Mouse (Mus musculus): Measurements from ENCODE around the gene Dph2. TPM values are rescaled to one million over a fixed set of nuclear protein-coding genes. Genes with fewer than 3 reads are reported as not detected.

Dph2 gene
- polyA plus RNA-seq, 1 experiment, result 8.0 TPM

- Histone ChIP-seq H3K9ac (ENCODE audit: low read depth, poor library complexity, severe bottlenecking) (no peak overlapping the region), H3K27ac (ENCODE audit: insufficient read depth, low read length) (no peak overlapping the region), H3K27me3 (ENCODE audit: control insufficient read depth, insufficient read depth, low read length, poor library complexity, severe bottlenecking) (no peaks in the 10 kb centered on the region), H3K4me3 (ENCODE audit: low read depth, low read length) (no peak overlapping the region), H3K36me3 (ENCODE audit: control insufficient read depth, insufficient read depth, low read length, poor library complexity, severe bottlenecking) (no peaks in the 10 kb centered on the region; the same call in 1 of the 2 replicates), H3K4me1 (ENCODE audit: control insufficient read depth, insufficient read depth, low read length) (peaks cover 2% of the 10 kb centered on the region), H3K9me3 (replicated peaks; ENCODE audit: control insufficient read depth, insufficient read depth, low read length, poor library complexity, severe bottlenecking) (no peaks in the 10 kb centered on the region)
- TF ChIP-seq POLR2A (IDR thresholded peaks at IDR 0.05; ENCODE audit: insufficient read depth, low read length), result no peak
- TF ChIP-seq CTCF (IDR thresholded peaks at IDR 0.05; ENCODE audit: low read depth, low read length), result no peak
- no peak for TF ChIP-seq EP300 (IDR thresholded peaks at IDR 0.05; ENCODE audit: insufficient read depth, low read depth, low read length)
Measured at GRCm38 (mm10) chr4:117908834-117909453, 17.1 kb upstream of the Dph2 start.

- Histone ChIP-seq H3K9me3 (replicated peaks; ENCODE audit: control insufficient read depth, insufficient read depth, low read length, poor library complexity, severe bottlenecking) (no peaks in the 10 kb centered on the region), H3K9ac (ENCODE audit: low read depth, poor library complexity, severe bottlenecking) (no peak overlapping the region), H3K4me1 (ENCODE audit: control insufficient read depth, insufficient read depth, low read length) (no peaks in the 10 kb centered on the region), H3K27ac (ENCODE audit: insufficient read depth, low read length) (no peak overlapping the region), H3K36me3 (ENCODE audit: control insufficient read depth, insufficient read depth, low read length, poor library complexity, severe bottlenecking) (peaks cover 8% of the 10 kb centered on the region), H3K4me3 (ENCODE audit: low read depth, low read length) (no peak overlapping the region), H3K27me3 (ENCODE audit: control insufficient read depth, insufficient read depth, low read length, poor library complexity, severe bottlenecking) (no peaks in the 10 kb centered on the region)
- TF ChIP-seq CTCF (IDR thresholded peaks at IDR 0.05; ENCODE audit: low read depth, low read length) (no peak), EP300 (IDR thresholded peaks at IDR 0.05; ENCODE audit: insufficient read depth, low read depth, low read length) (no peak)
Measured at GRCm38 (mm10) chr4:117906196-117906595, 14.4 kb upstream of the Dph2 start.

GRCm38 (mm10) chr4:117904761-117905160 lies 12.9 kb upstream of the Dph2 start:
- no peak overlapping the region for H3K9ac ChIP-seq (ENCODE audit: low read depth, poor library complexity, severe bottlenecking)
- peaks cover 9% of the 10 kb centered on the region for H3K36me3 ChIP-seq (ENCODE audit: control insufficient read depth, insufficient read depth, low read length, poor library complexity, severe bottlenecking)
- H3K4me1 ChIP-seq (ENCODE audit: control insufficient read depth, insufficient read depth, low read length), result no peaks in the 10 kb centered on the region
- H3K27ac ChIP-seq (ENCODE audit: insufficient read depth, low read length), result no peak overlapping the region
- no peaks in the 10 kb centered on the region for H3K27me3 ChIP-seq (ENCODE audit: control insufficient read depth, insufficient read depth, low read length, poor library complexity, severe bottlenecking)
- no peaks in the 10 kb centered on the region for H3K9me3 ChIP-seq (replicated peaks; ENCODE audit: control insufficient read depth, insufficient read depth, low read length, poor library complexity, severe bottlenecking)
- TF ChIP-seq EP300 (IDR thresholded peaks at IDR 0.05; ENCODE audit: insufficient read depth, low read depth, low read length) (no peak), POLR2A (IDR thresholded peaks at IDR 0.05; ENCODE audit: insufficient read depth, low read length) (no peak), CTCF (IDR thresholded peaks at IDR 0.05; ENCODE audit: low read depth, low read length) (no peak)
- no peak overlapping the region for H3K4me3 ChIP-seq (ENCODE audit: low read depth, low read length)

- Histone ChIP-seq H3K27me3 (ENCODE audit: control insufficient read depth, insufficient read depth, low read length, poor library complexity, severe bottlenecking) (no peaks in the 10 kb centered on the region), H3K27ac (ENCODE audit: insufficient read depth, low read length) (no peak overlapping the region), H3K9me3 (replicated peaks; ENCODE audit: control insufficient read depth, insufficient read depth, low read length, poor library complexity, severe bottlenecking) (no peaks in the 10 kb centered on the region), H3K4me1 (ENCODE audit: control insufficient read depth, insufficient read depth, low read length) (no peaks in the 10 kb centered on the region), H3K4me3 (ENCODE audit: low read depth, low read length) (no peak overlapping the region), H3K9ac (ENCODE audit: low read depth, poor library complexity, severe bottlenecking) (no peak overlapping the region), H3K36me3 (ENCODE audit: control insufficient read depth, insufficient read depth, low read length, poor library complexity, severe bottlenecking) (peaks cover 11% of the 10 kb centered on the region)
- no peak for TF ChIP-seq EP300 (IDR thresholded peaks at IDR 0.05; ENCODE audit: insufficient read depth, low read depth, low read length)
- TF ChIP-seq POLR2A (IDR thresholded peaks at IDR 0.05; ENCODE audit: insufficient read depth, low read length), result no peak
- no peak for TF ChIP-seq CTCF (IDR thresholded peaks at IDR 0.05; ENCODE audit: low read depth, low read length)
Measured at GRCm38 (mm10) chr4:117904094-117904493, 12.3 kb upstream of the Dph2 start.

GRCm38 (mm10) chr4:117898111-117898510 lies 6.3 kb upstream of the Dph2 start:
- Histone ChIP-seq H3K27me3 (ENCODE audit: control insufficient read depth, insufficient read depth, low read length, poor library complexity, severe bottlenecking) (no peaks in the 10 kb centered on the region), H3K9ac (ENCODE audit: low read depth, poor library complexity, severe bottlenecking) (no peak overlapping the region), H3K4me3 (ENCODE audit: low read depth, low read length) (no peak overlapping the region), H3K9me3 (replicated peaks; ENCODE audit: control insufficient read depth, insufficient read depth, low read length, poor library complexity, severe bottlenecking) (no peaks in the 10 kb centered on the region), H3K27ac (ENCODE audit: insufficient read depth, low read length) (no peak overlapping the region), H3K4me1 (ENCODE audit: control insufficient read depth, insufficient read depth, low read length) (no peaks in the 10 kb centered on the region), H3K36me3 (ENCODE audit: control insufficient read depth, insufficient read depth, low read length, poor library complexity, severe bottlenecking) (peaks cover 11% of the 10 kb centered on the region)
- TF ChIP-seq POLR2A (IDR thresholded peaks at IDR 0.05; ENCODE audit: insufficient read depth, low read length), result no peak
- TF ChIP-seq EP300 (IDR thresholded peaks at IDR 0.05; ENCODE audit: insufficient read depth, low read depth, low read length), result no peak
- no peak for TF ChIP-seq CTCF (IDR thresholded peaks at IDR 0.05; ENCODE audit: low read depth, low read length)

GRCm38 (mm10) chr4:117896031-117896430 lies 4.2 kb upstream of the Dph2 start:
- TF ChIP-seq CTCF (IDR thresholded peaks at IDR 0.05; ENCODE audit: low read depth, low read length) (no peak), POLR2A (IDR thresholded peaks at IDR 0.05; ENCODE audit: insufficient read depth, low read length) (no peak), EP300 (IDR thresholded peaks at IDR 0.05; ENCODE audit: insufficient read depth, low read depth, low read length) (no peak)
- no peaks in the 10 kb centered on the region for H3K9me3 ChIP-seq (replicated peaks; ENCODE audit: control insufficient read depth, insufficient read depth, low read length, poor library complexity, severe bottlenecking)
- peaks cover 3% of the 10 kb centered on the region; the same call in 1 of the 2 replicates for H3K36me3 ChIP-seq (ENCODE audit: control insufficient read depth, insufficient read depth, low read length, poor library complexity, severe bottlenecking)
- no peak overlapping the region for H3K27ac ChIP-seq (ENCODE audit: insufficient read depth, low read length)
- no peaks in the 10 kb centered on the region for H3K27me3 ChIP-seq (ENCODE audit: control insufficient read depth, insufficient read depth, low read length, poor library complexity, severe bottlenecking)
- H3K9ac ChIP-seq (ENCODE audit: low read depth, poor library complexity, severe bottlenecking), result no peak overlapping the region
- H3K4me1 ChIP-seq (ENCODE audit: control insufficient read depth, insufficient read depth, low read length), result peaks cover 2% of the 10 kb centered on the region
- no peak overlapping the region for H3K4me3 ChIP-seq (ENCODE audit: low read depth, low read length)

Measured in ES-Bruce4 (cell line).